Mouse (Mus musculus): ENCODE results near the gene Rnf222. TPM values are rescaled to one million over a fixed set of nuclear protein-coding genes. Genes with fewer than 3 reads are reported as not detected.

Rnf222 gene
- total RNA-seq, 2 experiments from 2014 or later: not detected

Other genes starting within 250 kb of the Rnf222 start
- 89.7 and 97.3 TPM in 2 replicates for gene Myh10, start 197.0 kb upstream of the Rnf222 start, total RNA-seq (2015; ENCODE audit: low replicate concordance)
- 76.2 and 81.0 TPM in 2 replicates for gene Myh10, start 197.0 kb upstream of the Rnf222 start, total RNA-seq (2017; ENCODE audit: low replicate concordance)
- 21.6 and 40.7 TPM in 2 replicates for gene Ndel1, start 16.7 kb upstream of the Rnf222 start, total RNA-seq (2015; ENCODE audit: low replicate concordance)
- gene Ndel1, start 16.7 kb upstream of the Rnf222 start, total RNA-seq (2017; ENCODE audit: low replicate concordance): 60.1 and 74.4 TPM in 2 replicates
- 896 and 989 TPM in 2 replicates for gene Rpl26, start 13.0 kb downstream of the Rnf222 start, total RNA-seq (2015; ENCODE audit: low replicate concordance)
- 751 and 992 TPM in 2 replicates for gene Rpl26, start 13.0 kb downstream of the Rnf222 start, total RNA-seq (2017; ENCODE audit: low replicate concordance)
- not detected in 2 replicates for gene Odf4, start 38.5 kb downstream of the Rnf222 start, total RNA-seq (2015; ENCODE audit: low replicate concordance)
- not detected in 2 replicates for gene Odf4, start 38.5 kb downstream of the Rnf222 start, total RNA-seq (2017; ENCODE audit: low replicate concordance)
- gene Arhgef15, start 68.9 kb downstream of the Rnf222 start, total RNA-seq (2015; ENCODE audit: low replicate concordance): not detected in 2 replicates
- not detected in 2 replicates for gene Arhgef15, start 68.9 kb downstream of the Rnf222 start, total RNA-seq (2017; ENCODE audit: low replicate concordance)
- 3.8 TPM in 1 of 2 replicates, not detected in the other for gene Slc25a35, start 79.6 kb downstream of the Rnf222 start, total RNA-seq (2015; ENCODE audit: low replicate concordance)
- 0.26 TPM in 1 of 2 replicates, not detected in the other for gene Slc25a35, start 79.6 kb downstream of the Rnf222 start, total RNA-seq (2017; ENCODE audit: low replicate concordance)
- 6.8 and 13.4 TPM in 2 replicates for gene Rangrf, start 86.6 kb downstream of the Rnf222 start, total RNA-seq (2015; ENCODE audit: low replicate concordance)
- 2.7 TPM in 2 replicates for gene Rangrf, start 86.6 kb downstream of the Rnf222 start, total RNA-seq (2017; ENCODE audit: low replicate concordance)
- 11.7 and 15.1 TPM in 2 replicates for gene Pfas, start 119.9 kb downstream of the Rnf222 start, total RNA-seq (2015; ENCODE audit: low replicate concordance)
- 16.1 and 23.4 TPM in 2 replicates for gene Pfas, start 119.9 kb downstream of the Rnf222 start, total RNA-seq (2017; ENCODE audit: low replicate concordance)
- 36.0 and 54.5 TPM in 2 replicates for gene Ctc1, start 127.4 kb downstream of the Rnf222 start, total RNA-seq (2015; ENCODE audit: low replicate concordance)
- 16.7 and 27.1 TPM in 2 replicates for gene Ctc1, start 127.4 kb downstream of the Rnf222 start, total RNA-seq (2017; ENCODE audit: low replicate concordance)
- gene Aurkb, start 157.1 kb downstream of the Rnf222 start, total RNA-seq (2015; ENCODE audit: low replicate concordance): 328 and 403 TPM in 2 replicates
- gene Aurkb, start 157.1 kb downstream of the Rnf222 start, total RNA-seq (2017; ENCODE audit: low replicate concordance): 422 and 478 TPM in 2 replicates
- 2.9 and 4.7 TPM in 2 replicates for gene Borcs6, start 171.2 kb downstream of the Rnf222 start, total RNA-seq (2015; ENCODE audit: low replicate concordance)
- 2.2 and 3.1 TPM in 2 replicates for gene Borcs6, start 171.2 kb downstream of the Rnf222 start, total RNA-seq (2017; ENCODE audit: low replicate concordance)
- gene Tmem107, start 182.3 kb downstream of the Rnf222 start, total RNA-seq (2015; ENCODE audit: low replicate concordance): 21.6 and 27.7 TPM in 2 replicates
- gene Tmem107, start 182.3 kb downstream of the Rnf222 start, total RNA-seq (2017; ENCODE audit: low replicate concordance): 12.5 and 12.6 TPM in 2 replicates
- gene Vamp2, start 199.9 kb downstream of the Rnf222 start, total RNA-seq (2015; ENCODE audit: low replicate concordance): 94.1 and 114 TPM in 2 replicates
- 18.2 and 31.1 TPM in 2 replicates for gene Vamp2, start 199.9 kb downstream of the Rnf222 start, total RNA-seq (2017; ENCODE audit: low replicate concordance)
- 3.4 and 3.6 TPM in 2 replicates for gene Per1, start 206.7 kb downstream of the Rnf222 start, total RNA-seq (2015; ENCODE audit: low replicate concordance)
- 3.3 and 7.6 TPM in 2 replicates for gene Per1, start 206.7 kb downstream of the Rnf222 start, total RNA-seq (2017; ENCODE audit: low replicate concordance)
- not detected in 2 replicates for gene Hes7, start 231.9 kb downstream of the Rnf222 start, total RNA-seq (2015; ENCODE audit: low replicate concordance)
- not detected in 2 replicates for gene Hes7, start 231.9 kb downstream of the Rnf222 start, total RNA-seq (2017; ENCODE audit: low replicate concordance)
- not detected in 2 replicates for gene 9130213A22Rik, start 234.0 kb downstream of the Rnf222 start, total RNA-seq (2015; ENCODE audit: low replicate concordance)
- gene 9130213A22Rik, start 234.0 kb downstream of the Rnf222 start, total RNA-seq (2017; ENCODE audit: low replicate concordance): not detected in 2 replicates
- not detected in 2 replicates for gene Aloxe3, start 237.3 kb downstream of the Rnf222 start, total RNA-seq (2015; ENCODE audit: low replicate concordance)
- gene Aloxe3, start 237.3 kb downstream of the Rnf222 start, total RNA-seq (2017; ENCODE audit: low replicate concordance): 3.1 TPM in 1 of 2 replicates, not detected in the other

Measured in erythroid progenitor cell, adult 5-6 weeks (primary cell).